Mouse (Mus musculus) megakaryocyte, adult 5-6 weeks (primary cell): Measurements from ENCODE around the gene 4921524J17Rik. TPM values are rescaled to one million over a fixed set of nuclear protein-coding genes. Genes with fewer than 3 reads are reported as not detected.

Experiments
- ATAC-seq: 2 replicates; pipeline ENCODE4 v1.8.0; 2016; ENCODE audit warnings: mild to moderate bottlenecking, inconsistent platforms; ENCODE audit not compliant: poor library complexity, severe bottlenecking
- total RNA-seq, 2 experiments: library from RNA; stranded (forward) in 1 of 2; stranded (reverse) in 1 of 2; fragments of 153-499, 151-499 nt in 1 of 2; fragments of 221-1000, 200-1000 nt in 1 of 2; gene quantifications; 2 replicates each; pipeline versions ENCODE4 v1.2.3 to v1.2.4; 2015 to 2017

Gene 4921524J17Rik
- total RNA-seq, 2 experiments from 2014 or later, result 21.2 to 54.2 TPM

GRCm38 (mm10) chr8:85445936-85446685, 13.5 kb upstream of the 4921524J17Rik start:
- ATAC-seq, result no peak

- ATAC-seq, result no peak
Measured at GRCm38 (mm10) chr8:85444092-85444491, 11.5 kb upstream of the 4921524J17Rik start.

DNA sequence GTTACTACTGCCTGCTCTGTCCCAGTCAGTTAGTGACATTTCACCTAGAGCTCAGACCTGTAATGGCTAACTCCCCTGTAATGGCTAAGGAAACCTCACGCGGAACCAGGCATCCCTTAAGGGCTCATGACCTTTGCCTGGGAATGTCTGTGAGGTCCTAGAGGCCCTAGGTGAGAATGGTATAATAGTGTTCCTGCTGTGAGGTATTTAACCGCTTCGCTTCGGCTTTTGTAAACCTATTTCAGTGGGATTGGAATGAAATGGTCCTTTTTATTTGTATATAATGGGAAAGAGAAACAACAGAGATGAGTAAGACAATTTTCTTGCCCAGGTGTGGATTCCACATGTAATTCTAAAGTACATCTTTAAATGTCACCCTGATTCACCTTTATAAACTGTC, 8.9 kb upstream of the 4921524J17Rik start:
- no peak for ATAC-seq

DNA sequence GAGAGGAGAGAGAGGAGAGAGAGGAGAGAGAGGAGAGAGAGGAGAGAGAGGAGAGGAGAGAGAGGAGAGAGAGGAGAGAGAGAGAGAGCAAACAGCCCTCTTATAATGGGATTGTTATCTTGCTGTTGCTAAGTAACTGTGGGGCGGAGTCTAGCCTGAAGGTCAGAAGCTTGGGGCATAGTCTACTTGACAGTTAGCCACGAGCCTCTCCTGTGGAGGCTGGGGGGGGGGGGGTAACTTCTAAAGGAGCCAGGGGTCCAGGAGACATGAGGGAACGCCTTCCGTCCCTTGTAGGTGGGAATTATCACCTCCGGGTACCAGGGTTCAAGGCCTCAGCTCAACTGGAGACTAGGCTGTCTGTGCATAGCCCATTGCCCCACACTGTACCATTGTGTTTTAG, 3.1 kb upstream of the 4921524J17Rik start:
- ATAC-seq, result no peak

DNA sequence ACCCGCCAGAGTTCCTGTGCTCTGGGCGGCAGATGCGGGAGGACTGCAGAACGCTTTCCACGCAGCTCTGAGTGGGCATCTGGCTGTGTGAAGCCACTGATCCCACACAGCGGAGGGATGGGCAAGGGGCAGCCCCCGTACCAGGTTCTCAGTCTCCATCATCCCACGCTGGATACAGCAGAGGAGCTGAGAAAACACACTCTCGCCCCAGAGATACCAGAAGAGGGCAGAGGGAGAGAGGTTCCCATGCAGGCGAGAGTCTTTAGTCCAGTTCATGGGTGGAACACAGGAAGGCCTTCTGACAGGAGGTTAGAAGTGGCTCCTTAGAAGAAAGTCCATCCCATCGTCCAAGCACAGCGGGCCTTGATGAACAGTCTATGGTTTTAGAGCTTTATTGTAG, 2.2 kb upstream of the 4921524J17Rik start:
- no peak for ATAC-seq

- peak; percentile 19 for ATAC-seq
Measured at GRCm38 (mm10) chr8:85433017-85433393, 372 bp upstream of the 4921524J17Rik start.

DNA sequence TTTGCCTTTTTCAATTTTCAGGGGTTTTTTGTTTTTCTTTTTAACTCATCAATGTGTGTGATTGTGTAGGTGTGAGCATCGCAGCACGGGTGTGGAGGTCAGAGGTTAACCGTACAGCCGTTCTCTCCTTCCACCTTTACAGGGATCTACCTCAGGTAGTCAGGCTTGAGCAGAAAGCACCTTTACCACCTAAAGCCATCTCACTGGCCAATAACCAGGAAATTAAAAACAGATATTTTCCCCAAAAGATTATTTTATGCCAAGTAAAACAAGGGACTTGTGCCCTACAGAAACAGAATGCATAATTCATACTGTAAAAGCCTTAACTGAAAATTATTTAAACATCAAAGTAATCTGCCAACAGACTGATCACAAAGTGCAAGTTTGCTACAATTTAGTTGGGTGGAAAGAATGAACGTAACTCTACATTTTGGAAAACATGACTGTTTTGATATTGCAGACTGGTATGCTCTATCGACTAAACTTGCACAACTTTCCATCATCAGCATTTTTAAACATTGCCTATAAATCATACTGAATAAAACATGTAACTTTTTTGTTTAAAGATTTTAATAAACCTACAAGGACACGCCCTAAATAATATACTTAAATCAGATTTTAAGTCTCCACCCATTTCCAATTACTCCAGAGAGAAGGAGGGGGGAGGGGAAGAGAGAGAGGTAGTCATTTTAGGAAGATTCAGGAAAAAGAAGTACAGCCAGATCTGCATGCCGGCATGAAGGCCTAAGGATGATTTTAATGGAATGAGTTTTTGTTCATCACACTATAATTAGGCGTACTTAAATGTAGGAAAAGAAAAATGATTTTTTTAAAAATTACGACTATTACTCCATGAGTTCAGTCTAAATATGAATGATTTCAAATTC, 1.1 kb downstream of the 4921524J17Rik start:
- ATAC-seq, result no peak

GRCm38 (mm10) chr8:85430801-85431200, 1.8 kb downstream of the 4921524J17Rik start:
- no peak for ATAC-seq

DNA sequence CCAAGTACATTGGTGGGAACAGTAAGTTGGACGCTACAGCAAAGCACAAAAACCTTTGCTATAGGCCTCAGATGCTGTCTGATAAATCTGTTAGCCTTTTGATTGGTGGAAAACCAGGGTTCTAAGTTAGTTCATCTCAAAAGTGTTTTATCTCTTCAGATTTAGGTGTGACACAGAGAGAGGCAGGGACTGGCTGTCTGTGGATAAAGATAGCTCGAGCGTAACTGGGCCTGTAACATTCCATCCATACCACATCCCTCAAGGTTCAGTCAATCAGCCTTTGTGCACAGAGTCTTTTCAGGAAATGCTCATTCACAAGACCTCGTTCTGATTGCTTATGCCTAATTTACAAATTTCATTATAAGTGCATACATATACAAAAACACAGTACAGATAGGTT, 3.4 kb downstream of the 4921524J17Rik start:
- ATAC-seq, result no peak

DNA sequence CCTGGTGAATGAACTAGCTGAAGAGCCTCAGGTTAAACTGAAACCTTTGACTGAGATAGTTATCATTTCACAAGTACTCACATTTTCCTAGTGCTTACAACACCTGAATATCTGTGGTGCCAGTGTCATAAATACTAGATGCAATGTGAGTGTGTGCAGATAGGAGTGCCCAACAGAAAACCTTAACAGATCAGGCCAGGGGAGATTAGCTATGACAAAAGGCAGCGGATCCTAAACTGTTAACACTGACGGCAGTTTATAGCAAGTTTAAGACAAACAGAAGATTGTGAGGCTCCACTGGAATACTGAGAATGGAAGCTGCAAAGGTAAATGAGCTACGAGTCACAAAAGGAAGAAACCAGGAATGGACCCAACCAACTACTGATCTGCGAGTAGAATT, 5.6 kb downstream of the 4921524J17Rik start:
- ATAC-seq, result no peak

DNA sequence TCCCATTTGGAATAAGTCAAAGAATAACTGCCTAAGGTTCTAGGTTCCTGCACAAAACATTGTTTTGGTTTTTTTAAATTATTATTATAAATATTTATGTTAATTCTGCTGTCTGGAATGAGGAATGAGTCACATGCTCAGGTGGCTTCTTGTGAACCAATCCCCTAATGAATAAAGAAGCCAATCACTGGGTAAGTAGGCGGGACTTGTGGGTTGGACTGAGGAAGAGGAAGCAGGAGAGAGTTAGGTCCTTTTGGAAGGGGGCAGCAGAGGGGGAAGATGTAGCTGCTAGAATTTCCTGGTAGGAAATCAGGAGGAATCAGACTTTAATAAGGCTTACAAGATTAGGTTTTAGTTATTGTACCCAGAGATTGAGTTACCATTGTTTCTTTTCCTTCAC, 11.3 kb downstream of the 4921524J17Rik start:
- ATAC-seq, result no peak

- no peak for ATAC-seq
Measured at GRCm38 (mm10) chr8:85408526-85408925, 24.1 kb downstream of the 4921524J17Rik start.

DNA sequence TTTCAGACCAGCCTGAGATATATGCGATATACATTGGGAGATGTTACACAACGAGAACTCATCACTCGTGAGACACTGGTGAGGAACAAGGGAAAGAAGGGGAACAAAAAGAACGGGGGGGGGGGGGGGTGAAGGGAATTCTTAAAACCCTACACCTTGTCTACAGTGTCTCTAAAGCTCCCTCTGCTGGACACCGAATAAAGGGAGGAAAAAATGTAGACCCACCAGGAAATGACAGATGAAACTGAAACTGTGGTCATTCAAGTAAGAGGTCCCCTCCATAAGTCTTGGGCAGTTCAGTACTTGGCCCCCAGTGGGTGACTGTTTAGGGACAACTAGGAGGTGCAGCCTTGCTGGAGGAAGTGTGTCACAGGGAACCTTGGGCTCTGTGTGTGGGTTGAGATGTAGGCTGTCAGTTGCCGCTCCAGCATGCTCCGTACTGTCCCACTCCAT, 24.6 kb downstream of the 4921524J17Rik start:
- peak; percentile 79 for ATAC-seq

DNA sequence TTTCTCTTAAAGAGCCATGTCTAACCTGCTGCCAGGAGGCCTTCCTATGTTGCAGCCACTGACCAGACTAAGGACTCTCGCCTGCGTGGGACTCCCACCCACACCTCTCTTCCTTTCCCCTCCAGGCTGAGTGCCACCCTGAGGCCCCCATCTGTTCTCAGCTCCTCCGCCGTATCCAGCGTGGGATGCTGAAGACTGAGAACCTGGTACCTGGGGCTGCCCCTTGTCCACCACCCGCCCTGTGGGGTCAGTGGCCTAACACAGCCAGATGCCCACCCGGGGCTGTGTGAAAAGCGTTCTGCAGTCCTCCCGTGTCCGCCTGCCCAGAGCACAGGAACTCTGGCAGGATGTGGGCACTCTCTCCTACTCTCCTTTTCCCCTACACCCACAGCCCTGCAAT, 26.7 kb downstream of the 4921524J17Rik start:
- ATAC-seq, result no peak

DNA sequence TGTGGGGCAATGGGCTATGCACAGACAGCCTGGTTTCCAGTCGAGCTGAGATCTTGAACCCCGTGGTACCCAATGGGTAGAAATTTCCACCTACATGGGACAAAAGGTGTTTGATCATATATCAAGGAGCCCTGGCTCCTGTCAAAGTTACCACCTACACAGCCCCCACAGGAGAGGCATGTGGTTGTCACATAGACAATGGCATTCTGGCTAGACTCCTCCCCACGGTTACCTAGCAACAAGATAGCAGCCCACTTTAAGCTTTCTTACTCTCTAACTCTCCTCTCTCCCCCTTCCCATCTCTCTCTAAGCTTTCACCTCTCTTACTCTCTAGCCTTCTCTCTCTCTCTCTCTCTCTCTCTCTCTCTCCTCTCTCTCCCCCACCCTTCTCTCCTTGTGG, 27.2 kb downstream of the 4921524J17Rik start:
- no peak for ATAC-seq

- ATAC-seq, result no peak
Measured at GRCm38 (mm10) chr8:85398548-85398947, 34.1 kb downstream of the 4921524J17Rik start.

DNA sequence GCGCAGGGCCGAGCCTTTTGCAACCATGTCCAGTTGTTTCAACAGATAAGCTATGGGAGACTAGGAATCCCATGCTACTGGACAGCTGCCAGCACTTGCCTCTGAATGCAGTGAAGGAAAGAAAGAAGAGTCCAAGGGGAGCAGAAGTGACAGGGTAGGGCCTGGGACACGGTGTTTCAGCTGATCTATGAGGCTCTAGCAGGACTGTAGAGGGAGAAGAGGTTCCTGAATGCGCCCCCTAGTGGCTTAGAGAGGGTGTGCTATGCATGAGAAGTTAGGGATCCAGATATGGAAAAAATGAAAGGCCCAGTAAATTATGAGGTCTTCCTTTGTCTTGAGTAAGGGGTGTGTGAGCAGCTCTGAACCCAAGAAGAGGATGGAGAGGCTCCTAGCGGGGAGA, 35.1 kb downstream of the 4921524J17Rik start:
- ATAC-seq, result peak; percentile 74

DNA sequence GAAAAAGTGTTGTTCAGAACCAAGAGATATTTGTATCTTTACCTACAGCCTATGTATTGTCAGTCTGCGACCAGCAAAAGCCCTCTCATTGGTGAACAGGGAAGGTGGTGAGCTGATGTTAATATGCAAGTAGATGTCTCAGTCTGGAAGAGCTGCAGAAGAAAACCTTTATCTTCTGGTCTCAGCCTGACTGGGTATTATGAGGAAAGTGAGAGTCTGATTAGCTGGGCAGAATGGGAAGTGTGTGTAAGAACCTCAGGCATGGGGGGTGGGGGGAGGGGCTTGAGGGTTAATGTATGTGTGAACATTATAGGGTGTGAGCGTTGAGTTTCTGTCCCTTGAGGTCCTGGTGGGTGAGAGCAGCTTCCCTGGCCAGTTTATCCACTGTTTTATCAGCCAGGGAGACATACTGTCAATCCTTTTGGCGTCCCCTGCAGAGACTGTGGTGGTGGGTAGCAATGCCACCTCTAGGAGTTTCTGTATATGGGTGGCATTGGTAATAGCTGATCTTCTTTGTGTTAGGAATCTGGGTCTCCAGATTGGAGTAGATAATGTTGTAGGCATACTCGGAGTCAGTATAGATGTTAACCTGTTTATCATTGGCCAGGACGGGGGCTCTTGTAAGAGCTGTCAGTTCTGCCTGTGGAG, 36.1 kb downstream of the 4921524J17Rik start:
- peak; percentile 3; the same call in 1 of the 2 replicates for ATAC-seq

GRCm38 (mm10) chr8:85395681-85396431, 36.8 kb downstream of the 4921524J17Rik start:
- ATAC-seq, result peak; percentile 24; the same call in 1 of the 2 replicates

DNA sequence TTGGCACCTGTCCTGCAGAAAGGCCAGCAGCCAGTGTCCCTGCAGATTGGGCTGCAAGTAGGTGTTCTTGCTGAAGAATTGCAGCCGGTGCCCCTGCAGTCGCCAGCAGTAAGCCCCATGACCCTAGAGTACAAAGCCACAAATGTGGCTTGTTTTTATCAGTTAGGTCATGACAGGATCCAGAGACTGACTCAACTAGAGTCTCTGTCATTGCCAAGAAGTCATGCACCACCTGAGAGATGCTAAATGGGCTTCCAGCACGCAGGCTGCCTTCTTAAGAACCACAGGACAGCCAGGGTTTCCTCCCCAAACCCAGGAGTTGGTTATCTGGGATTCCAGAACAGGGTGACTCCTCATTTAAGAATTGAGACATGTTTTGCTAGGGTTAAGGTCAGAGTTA, 37.6 kb downstream of the 4921524J17Rik start:
- ATAC-seq, result no peak

GRCm38 (mm10) chr8:85393199-85393598, 39.4 kb downstream of the 4921524J17Rik start:
- ATAC-seq, result no peak
